Mouse (Mus musculus): ENCODE results near the gene Nrxn3.

Gene Nrxn3

DNA sequence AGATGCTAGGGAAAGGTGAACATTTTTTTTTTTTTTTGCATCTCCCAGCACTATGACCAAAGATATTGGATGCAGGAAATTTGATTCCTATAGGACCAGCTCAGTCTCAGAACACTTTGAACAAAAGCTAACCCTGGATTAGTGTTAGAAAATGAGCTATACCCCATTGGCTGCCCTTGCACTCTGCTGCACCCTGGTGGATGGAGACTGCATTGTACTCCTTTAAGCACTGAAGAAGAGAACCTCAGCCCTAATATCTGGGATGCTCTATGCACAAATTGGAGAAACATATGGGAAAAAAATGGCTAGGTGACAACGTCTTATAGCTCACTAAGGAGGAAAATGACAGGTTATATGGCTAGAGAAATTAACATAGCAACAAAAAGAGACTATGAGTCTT is 589.9 kb downstream of the Nrxn3 start:
- in situ Hi-C loops (cut with MboI, MseI) = no loop called here

DNA sequence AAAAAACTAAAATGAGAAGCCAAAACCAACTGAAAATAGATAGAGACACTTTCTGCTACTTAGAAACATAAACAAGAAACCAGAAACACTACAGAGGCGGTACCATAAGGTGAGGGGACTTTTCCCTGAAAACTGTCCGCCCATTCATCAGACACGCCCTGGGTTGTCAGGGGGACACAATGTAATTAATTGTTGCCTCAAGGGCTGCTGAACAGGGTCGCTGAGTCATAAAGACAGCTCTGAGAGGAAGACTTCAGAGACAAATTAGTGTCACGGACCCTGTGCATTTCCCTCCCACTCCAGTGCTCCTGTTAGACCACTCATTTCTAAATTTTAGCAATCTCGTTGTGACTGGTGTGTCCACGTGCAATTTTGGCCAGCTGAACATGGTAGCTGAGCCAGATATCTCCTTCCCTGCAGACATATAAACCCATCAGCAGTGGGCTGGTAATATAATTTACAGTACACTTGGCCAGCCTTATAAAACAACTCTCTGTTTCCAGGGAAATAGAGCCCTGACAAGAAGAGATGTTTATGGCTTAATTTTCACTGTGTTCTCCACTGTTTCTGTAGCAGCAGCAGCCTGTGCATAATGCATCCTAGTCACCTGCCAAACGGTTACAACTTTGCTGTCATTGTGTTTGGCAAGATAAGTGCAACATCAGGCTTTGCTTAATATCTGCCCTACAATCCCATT is 603.3 kb downstream of the Nrxn3 start:
- in situ Hi-C loops (cut with MboI, MseI) = no loop called here

DNA sequence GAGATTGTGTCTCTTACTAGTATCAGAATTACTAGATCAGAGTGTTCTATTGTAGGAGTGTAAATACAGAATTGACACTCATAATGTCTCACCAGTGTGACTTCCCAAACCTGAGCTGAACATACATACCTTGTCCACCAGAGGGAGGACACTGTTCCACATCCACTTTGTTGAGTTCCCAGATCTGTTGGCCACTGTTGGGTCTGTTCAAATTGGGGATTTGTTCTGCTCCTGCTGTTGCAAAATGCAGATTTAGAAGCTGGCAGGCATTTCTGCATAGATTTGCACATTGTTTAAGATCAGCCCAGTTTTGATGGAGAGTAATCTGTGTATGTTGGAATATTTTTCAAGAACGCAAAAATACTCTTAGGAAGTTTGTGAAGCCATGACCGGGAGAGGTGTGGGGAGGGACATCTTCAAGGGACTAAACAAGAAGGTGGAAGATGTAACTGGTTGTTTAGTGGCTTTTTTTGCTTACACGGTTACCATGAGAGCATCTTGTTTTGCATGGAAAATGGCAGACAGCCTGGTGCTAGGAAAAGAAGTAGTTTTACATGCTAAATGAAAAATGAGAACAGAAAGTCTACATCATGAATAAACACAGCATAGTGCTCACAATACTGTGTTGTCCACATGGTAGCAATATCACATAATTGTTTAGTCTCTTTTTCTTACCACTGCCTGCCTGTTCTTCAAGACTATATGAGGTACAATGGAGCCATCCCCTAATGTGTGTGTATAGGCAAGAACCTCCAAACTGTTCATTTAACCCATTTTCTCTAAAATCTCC is 609.0 kb downstream of the Nrxn3 start:
- in situ Hi-C loops (cut with MboI, MseI) = no loop called here

DNA sequence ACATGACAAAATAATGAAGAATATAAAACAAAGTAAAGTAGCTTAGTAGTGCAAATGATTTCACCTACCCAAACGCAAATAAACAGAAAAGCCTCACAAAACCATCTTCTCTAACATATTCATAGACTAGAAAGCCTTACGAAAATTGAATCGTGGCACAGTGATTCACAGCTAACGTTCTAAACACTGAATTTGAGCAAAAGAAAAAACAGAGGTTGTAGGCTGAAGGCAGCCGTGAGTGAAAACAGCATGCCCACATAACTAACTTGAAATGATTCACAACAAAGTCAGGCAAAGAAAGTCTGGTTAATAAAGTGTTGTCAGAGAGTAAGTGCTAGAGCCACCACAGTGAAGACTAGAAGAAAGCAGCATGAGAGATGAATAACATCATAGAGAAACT is 610.8 kb downstream of the Nrxn3 start:
- in situ Hi-C loops (cut with MboI, MseI) = no loop called here

DNA sequence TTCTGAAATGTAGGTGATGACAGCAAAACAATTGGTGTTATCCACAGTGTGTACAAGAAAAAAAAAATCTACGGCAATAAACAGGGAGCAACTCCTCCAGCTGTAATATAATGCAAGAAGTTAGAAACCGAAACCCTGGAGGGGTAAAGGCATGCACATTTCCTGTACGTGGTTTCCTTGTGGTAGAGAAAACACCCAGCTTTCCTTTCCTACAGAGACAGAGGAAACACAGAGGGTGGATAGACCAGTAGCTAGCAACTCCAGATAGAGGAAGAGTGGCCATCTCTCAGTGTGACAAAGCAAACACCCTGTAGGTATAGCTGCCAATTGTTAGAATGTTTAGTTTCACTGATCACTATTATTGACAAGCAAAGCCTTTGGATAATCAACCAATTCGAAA is 642.2 kb downstream of the Nrxn3 start:
- in situ Hi-C loops (cut with MboI, MseI) = no loop called here

DNA sequence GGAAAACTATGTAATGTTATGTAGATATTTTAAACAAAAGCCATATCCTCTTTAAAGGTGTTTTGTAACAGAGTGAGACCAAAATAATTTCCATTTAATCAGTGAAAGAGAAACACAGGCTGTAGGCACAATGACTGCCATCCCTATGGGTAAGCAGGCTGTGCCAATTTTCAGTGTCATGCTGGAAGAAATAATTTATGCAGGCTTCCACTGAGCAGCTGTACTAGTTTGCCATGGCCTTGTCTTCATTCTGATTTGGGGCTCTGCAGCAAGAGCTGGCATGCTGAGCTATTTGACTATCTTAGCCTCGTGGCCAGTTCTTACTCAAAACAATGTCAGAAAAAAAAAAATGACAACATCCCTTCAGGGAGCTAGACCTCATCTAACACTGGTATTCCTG is 647.3 kb downstream of the Nrxn3 start:
- in situ Hi-C loops (cut with MboI, MseI) = no loop called here

DNA sequence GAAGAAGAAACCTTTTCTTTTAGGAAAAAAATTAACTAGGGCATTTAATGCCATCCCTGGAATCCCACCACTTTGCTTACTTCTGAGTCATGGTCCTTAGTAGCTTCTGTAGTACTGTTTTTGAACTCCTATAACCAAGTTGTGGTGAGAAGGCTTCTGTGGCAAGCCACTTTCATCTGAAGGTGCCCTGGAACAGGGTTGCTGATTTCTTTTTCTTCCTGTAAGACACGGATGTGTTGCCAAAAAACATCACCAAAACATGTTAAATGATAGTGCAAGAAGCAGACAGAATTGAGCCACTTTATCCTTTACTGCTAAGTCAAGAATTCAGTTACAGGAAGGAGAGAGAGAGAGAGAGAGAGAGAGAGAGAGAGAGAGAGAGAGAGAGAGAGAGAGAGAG is 653.9 kb downstream of the Nrxn3 start:
- in situ Hi-C loops (cut with MboI, MseI) = no loop called here

DNA sequence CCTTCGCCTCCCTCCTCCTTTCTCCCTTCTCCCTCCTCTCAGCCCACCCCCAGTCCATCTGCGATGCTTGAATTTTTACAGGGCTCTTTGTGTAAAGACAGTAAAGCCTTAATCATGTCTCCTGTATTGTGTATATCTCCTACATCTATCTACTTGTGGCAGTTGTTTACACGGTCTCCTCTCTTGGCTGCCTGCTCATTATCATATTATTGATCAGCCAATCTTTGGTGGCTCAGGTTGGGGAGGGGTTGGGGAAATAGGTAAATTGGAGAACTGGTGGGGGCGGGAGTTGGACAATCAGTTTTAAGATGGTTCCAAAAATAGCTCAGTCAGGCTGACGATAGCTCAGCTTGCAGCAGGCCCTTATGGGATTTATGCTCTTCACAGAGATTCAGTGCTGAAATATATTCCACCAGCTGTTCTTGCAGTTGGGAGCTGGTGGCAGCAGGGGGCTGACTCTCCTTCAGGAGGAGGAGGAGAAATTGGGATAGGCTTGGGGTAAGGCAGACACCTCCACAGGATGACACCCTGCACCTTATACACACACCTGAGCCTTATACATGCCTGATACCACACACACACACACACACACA is 654.5 kb downstream of the Nrxn3 start:
- in situ Hi-C loops (cut with MboI, MseI) = no loop called here

DNA sequence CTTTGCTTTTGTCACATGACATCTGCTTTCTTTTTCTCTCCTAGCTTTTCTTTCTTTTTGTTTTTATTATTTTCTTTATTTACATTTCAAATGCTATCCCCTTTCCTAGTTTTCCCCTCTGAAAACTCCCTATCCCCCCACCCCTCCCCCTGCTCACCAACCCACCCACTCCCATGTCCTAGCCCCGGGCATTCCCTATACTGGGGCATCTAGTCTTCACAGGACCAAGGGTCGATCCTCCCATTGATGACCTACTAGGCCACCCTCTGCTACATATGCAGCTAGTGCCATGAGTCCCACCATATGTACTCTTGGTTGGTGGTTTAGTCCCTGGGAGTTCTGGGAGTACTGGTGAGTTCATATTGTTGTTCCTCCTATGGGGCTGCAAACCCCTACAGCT is 655.0 kb downstream of the Nrxn3 start:
- in situ Hi-C loops (cut with MboI, MseI) = no loop called here

DNA sequence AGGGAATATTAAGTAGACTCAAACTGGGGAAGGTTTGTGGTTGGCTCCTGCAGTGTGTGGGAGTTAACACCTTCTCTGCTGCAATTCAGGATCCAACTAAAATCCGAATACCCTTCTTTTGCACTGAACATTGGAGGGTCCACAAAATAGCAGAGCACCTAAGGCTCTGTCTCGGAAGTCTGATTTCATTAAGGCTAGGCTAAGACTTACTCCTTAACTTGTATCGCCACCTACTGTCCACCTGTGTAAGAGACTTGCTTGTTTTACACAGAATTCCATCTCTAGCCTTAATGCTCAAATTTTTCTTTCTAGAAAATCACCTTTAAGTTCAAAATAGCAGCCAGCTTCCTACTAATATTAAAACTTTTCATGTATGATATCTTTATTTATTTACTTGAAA is 660.6 kb downstream of the Nrxn3 start:
- in situ Hi-C loops (cut with MboI, MseI) = loop anchor here (5.0 kb wide), 1 partner anchor 301 kb away; no protein-coding TSS in a partner anchor

DNA sequence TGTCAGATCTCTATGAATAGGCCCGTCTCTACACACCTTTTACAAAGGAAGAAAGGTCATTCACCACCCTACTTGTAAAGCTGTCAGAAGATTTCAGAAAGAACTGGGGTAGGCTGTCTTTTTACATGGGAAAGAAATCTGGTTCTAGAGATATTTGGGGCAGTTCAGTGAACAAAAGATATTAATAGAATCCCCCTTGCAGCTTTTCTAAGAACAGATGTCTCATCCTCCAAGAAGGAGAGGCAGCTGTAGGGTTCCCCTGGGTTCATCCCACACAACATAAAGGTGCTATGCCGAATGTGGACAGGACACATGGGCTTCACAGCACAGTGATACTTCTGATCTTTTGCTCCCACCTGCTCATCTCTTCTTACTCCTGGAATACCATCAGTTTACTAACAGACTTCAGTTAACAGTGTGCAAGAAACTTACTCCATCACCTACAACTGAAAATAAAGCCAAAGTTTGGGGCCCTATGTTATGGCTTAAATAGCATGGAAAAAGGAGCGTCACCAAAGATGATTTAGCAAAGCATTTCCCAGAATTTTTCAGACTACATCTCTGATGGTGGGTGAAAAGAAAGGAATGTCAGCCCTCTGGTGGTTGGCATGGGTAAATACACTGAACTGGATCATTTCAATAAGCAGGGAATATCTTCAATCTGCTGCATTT is 672.6 kb downstream of the Nrxn3 start:
- in situ Hi-C loops (cut with MboI, MseI) = no loop called here

DNA sequence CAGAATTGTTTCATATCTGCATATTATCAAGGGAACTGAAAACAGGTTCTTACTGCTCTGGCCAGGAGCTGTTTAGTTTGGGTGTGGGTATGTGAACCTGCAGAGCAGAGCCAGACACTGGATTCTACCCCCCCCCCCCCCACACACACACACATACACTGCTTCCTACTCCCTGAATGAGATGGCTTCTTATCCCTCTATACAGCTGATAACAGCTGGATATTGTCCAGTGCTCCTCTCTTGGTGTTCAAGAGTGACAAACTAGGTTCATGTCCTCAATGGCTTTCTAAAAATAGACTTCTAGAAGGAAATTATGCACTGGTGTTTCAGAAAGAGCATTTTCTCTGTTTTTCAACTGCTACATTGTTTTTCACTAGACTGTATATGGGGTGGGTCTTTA is 713.8 kb downstream of the Nrxn3 start:
- in situ Hi-C loops (cut with MboI, MseI) = no loop called here

DNA sequence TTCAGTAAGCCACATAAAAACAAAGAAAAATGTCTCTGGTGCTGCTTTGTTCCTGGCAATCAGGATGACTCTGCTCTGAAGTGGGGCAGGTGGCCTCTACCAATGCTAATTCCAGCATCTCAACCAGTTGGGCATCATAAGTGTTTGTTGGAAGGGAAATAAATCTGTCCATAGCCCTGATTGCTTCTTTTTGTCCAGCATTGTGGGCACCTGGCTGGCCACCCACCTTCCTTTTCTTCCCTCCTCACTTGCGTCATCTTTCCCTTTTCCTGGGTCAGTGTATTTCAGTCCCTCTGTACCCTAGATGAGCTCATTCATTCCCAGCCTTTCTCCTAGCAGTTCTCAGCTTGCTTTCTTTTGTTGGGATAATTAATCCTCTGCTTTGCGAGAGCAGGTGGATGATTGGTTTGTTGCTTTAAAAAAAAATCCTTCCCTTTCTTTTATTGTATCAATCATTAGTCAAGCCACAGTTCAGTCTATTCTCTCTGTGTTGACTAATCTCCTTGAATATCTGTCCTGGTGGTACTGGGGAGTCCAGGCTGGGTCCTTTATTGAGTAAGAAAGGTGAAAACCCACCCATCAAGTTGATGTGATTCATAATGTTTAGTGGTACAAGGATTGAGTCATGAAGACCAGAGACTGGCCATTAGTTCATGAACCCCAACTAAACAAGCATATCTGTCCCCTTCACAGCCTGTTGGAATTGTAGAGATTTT is 719.8 kb downstream of the Nrxn3 start:
- in situ Hi-C loops (cut with MboI, MseI) = no loop called here

DNA sequence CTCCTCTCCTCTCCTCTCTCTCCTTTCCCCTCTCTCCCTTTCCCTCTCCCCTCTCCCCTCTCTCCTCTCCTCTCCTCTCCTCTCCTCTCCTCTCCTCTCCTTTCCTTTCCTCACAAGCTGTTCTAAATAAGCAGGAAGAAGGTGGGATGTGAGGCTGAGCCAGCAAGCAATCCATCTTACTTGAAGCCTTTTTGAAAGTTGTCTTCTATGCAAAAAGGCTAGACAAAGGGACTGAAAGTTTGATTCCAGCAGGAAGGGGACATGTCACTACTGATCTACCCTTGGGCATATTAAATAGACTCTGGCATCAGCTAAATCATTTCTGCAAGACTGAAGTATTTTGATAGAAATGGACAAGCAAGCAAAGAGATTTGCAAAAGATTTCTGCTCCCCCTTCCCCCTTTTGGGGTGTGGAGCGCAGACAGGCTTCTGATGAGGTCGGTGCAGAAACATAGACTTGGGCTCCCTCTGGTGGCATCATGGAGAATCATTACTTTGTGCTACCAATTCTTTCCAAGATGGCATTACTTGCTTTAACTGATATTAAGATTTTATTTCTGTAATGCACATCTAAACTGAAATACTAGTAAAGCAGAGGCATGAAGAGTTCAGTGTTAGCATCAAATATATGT is 728.1 kb downstream of the Nrxn3 start:
- in situ Hi-C loops (cut with MboI, MseI) = no loop called here

DNA sequence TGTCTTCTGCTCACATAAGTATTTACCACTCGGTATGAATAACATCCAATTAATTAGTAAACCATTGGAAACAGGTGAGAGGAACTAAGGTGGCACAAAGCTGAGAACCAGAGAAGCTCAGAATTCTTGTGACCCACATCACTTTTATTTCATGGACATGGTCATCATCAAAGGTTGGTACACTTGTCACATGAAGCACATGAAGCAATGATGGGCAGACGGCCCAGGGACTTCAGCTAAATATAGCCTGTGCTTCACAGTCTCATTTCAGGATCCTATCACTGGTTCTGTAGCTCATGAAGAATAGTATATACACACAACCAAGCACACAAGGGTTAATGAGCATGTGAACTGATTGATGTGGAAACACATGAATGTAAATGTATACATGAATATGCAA is 747.5 kb downstream of the Nrxn3 start:
- in situ Hi-C loops (cut with MboI, MseI) = no loop called here

DNA sequence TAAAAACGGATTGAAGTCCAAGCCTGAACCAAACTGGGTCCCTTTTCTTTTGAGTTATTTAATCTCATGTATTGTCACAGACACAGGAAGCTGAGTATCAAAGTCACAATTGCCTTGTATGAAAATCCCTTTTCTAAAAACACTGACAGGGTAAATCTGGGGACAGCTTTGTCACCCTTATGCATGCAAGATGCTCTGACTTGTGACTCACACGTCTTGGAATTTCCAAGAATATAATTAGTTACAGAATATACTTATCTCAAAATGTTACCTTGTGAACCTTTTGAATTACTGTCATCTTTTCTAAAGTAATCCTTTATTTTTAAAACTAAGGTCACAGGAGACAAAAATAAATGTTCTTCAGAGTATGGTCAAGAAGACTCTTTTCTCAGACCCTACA is 748.6 kb downstream of the Nrxn3 start:
- in situ Hi-C loops (cut with MboI, MseI) = no loop called here

DNA sequence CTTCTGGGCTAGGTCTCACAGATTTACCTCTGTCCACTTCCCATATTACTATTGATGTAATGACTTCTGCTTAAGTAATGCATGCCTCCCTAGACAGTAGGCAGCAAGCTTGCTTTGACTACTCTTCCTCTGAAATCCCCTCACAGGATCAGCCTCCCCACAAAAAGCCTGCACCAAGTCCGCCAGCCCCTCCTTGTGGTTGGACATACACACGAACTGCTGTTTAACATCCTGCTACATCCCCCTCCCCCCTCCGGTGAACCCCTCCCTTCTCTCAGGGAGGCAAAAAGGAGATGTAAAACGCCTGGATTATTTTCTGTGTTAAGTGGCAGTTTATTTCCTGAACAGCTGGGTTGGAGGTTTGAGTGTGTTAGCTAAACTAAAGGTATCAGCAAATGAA is 749.2 kb downstream of the Nrxn3 start:
- in situ Hi-C loops (cut with MboI, MseI) = no loop called here

DNA sequence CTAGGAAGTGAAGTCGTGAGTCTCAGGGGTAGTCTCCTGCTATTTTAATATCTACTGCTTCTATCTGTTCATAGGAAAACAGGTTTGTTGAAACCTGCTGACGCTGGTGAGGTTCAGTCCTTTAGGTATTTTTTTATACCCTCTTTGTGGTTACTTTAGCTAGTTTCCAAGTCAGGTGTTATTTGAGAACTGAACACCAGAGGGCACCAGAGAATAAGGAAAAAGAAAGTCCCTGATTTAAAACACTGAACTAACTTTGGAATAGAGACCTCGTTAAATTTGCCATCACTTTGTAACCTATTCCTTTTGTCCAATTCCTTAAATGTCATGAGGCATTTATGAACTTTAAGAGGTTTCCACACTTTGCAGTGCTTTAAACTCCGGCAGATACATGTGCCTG is 756.4 kb downstream of the Nrxn3 start:
- in situ Hi-C loops (cut with MboI, MseI) = loop anchor here (25.0 kb wide), 1 partner anchor 1833 kb away; no protein-coding TSS in a partner anchor

DNA sequence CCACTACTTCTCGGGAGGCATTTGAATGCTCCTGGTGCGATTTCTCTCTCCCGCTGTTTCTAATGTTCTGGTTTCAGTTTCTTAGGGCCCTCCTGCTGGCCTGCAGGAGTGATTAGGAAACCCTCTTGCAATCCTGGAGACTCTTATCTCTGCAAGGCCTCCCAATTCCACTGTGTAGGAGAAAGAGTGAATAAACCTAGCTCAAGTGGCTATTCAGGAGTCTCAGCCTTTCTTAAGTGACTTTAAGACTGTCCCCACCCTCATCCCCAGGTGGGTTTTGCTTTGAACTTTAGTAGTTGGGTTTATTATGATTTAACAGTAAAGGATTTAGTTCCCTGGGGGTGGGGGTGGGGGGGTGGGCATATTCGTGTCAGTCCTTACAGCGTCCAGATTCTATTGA is 759.5 kb downstream of the Nrxn3 start:
- in situ Hi-C loops (cut with MboI, MseI) = loop anchor here (25.0 kb wide), 1 partner anchor 1830 kb away; no protein-coding TSS in a partner anchor

DNA sequence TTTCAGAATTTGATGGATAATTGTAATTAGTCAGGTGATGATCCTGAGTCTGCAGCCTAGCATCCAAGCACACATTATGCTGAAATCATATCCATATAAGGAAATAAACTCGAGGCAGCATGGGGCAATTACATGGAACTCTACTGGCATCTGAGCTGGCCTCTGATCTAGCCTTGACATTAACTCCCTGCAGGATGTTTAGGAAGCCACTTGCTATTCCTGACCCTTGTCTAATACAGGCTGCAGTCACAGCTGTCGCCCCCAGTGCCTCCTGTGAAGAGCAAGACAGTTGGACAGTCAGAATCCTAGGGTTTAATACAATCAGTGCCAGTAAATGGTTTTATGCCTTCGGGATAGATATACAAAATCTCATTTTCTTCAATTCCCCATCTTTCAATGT is 781.4 kb downstream of the Nrxn3 start:
- in situ Hi-C loops (cut with MboI, MseI) = loop anchor here (25.0 kb wide), 1 partner anchor 1208 kb away; no protein-coding TSS in a partner anchor
